Mouse (Mus musculus): ENCODE measurements at regions not wholly inside any gene's neighbourhood (a gene's known extent, or its start where the extent isn't known, plus 50 kb on each side); places are given as distances from the start of the nearest gene placed in this dataset.

- Histone ChIP-seq H3K27me3 (replicated peaks; ENCODE audit: control insufficient read depth, insufficient read depth, low read length) (no peaks in the 10 kb centered on the region), H3K9me3 (replicated peaks; ENCODE audit: control insufficient read depth, low read length) (no peaks in the 10 kb centered on the region), H3K4me3 (ENCODE audit: low read depth, low read length) (no peak overlapping the region), H3K36me3 (ENCODE audit: control insufficient read depth, insufficient read depth, low read length) (no peaks in the 10 kb centered on the region), H3K4me2 (ENCODE audit: low read length) (no peak overlapping the region), H3K4me1 (ENCODE audit: control insufficient read depth, insufficient read depth, low read length) (no peaks in the 10 kb centered on the region), H3K9ac (ENCODE audit: low read length) (no peak overlapping the region), H3K27ac (ENCODE audit: low read depth, low read length) (no peak overlapping the region)
- 77% methylated on average over 4 of the region's 4 CpGs for WGBS
- DNase-seq (ENCODE audit: low spot score) (no peak), ATAC-seq (no peak)
Observed at GRCm38 (mm10) chr2:166333818-166334217, 178.4 kb upstream of the Sulf2 start.

- no peaks in the 10 kb centered on the region for H3K4me1 ChIP-seq (ENCODE audit: control insufficient read depth, insufficient read depth, low read length)
- H3K36me3 ChIP-seq (ENCODE audit: control insufficient read depth, insufficient read depth, low read length), result no peaks in the 10 kb centered on the region
- H3K27me3 ChIP-seq (replicated peaks; ENCODE audit: control insufficient read depth, insufficient read depth, low read length), result no peaks in the 10 kb centered on the region
- H3K9me3 ChIP-seq (replicated peaks; ENCODE audit: control insufficient read depth, low read length), result no peaks in the 10 kb centered on the region
- no peak for ATAC-seq
- WGBS, result 81% methylated on average over 13 of the region's 13 CpGs
- no peak overlapping the region for H3K27ac ChIP-seq (ENCODE audit: low read depth, low read length)
- no peak overlapping the region for H3K9ac ChIP-seq (ENCODE audit: low read length)
- no peak for DNase-seq (ENCODE audit: low spot score)
- H3K4me2 ChIP-seq (ENCODE audit: low read length), result no peak overlapping the region
- H3K4me3 ChIP-seq (ENCODE audit: low read depth, low read length), result no peak overlapping the region
Observed at GRCm38 (mm10) chr2:166332748-166333417, 177.4 kb upstream of the Sulf2 start.

- Histone ChIP-seq H3K9ac (ENCODE audit: low read length) (no peak overlapping the region), H3K9me3 (replicated peaks; ENCODE audit: control insufficient read depth, low read length) (no peaks in the 10 kb centered on the region), H3K4me2 (ENCODE audit: low read length) (no peak overlapping the region), H3K4me1 (ENCODE audit: control insufficient read depth, insufficient read depth, low read length) (no peaks in the 10 kb centered on the region), H3K27me3 (replicated peaks; ENCODE audit: control insufficient read depth, insufficient read depth, low read length) (no peaks in the 10 kb centered on the region), H3K4me3 (ENCODE audit: low read depth, low read length) (no peak overlapping the region), H3K27ac (ENCODE audit: low read depth, low read length) (no peak overlapping the region), H3K36me3 (ENCODE audit: control insufficient read depth, insufficient read depth, low read length) (no peaks in the 10 kb centered on the region)
- no peak for DNase-seq (ENCODE audit: low spot score)
- 93% methylated on average over 4 of the region's 4 CpGs for WGBS
- ATAC-seq, result no peak
Observed at GRCm38 (mm10) chr2:166331192-166331591, 175.7 kb upstream of the Sulf2 start.

GRCm38 (mm10) chr2:166330364-166330763, 174.9 kb upstream of the Sulf2 start:
- no peak for DNase-seq (ENCODE audit: low spot score)
- Histone ChIP-seq H3K9me3 (replicated peaks; ENCODE audit: control insufficient read depth, low read length) (no peaks in the 10 kb centered on the region), H3K27me3 (replicated peaks; ENCODE audit: control insufficient read depth, insufficient read depth, low read length) (no peaks in the 10 kb centered on the region), H3K36me3 (ENCODE audit: control insufficient read depth, insufficient read depth, low read length) (no peaks in the 10 kb centered on the region), H3K9ac (ENCODE audit: low read length) (no peak overlapping the region), H3K27ac (ENCODE audit: low read depth, low read length) (no peak overlapping the region), H3K4me2 (ENCODE audit: low read length) (no peak overlapping the region), H3K4me1 (ENCODE audit: control insufficient read depth, insufficient read depth, low read length) (no peaks in the 10 kb centered on the region), H3K4me3 (ENCODE audit: low read depth, low read length) (no peak overlapping the region)
- no peak for ATAC-seq
- WGBS, result 80% methylated on average over 6 of the region's 6 CpGs

- no peaks in the 10 kb centered on the region for H3K36me3 ChIP-seq (ENCODE audit: control insufficient read depth, insufficient read depth, low read length)
- H3K4me1 ChIP-seq (ENCODE audit: control insufficient read depth, insufficient read depth, low read length), result no peaks in the 10 kb centered on the region
- no peaks in the 10 kb centered on the region for H3K27me3 ChIP-seq (replicated peaks; ENCODE audit: control insufficient read depth, insufficient read depth, low read length)
- H3K4me2 ChIP-seq (ENCODE audit: low read length), result no peak overlapping the region
- 88% methylated on average over 14 of the region's 14 CpGs for WGBS
- no peak overlapping the region for H3K9ac ChIP-seq (ENCODE audit: low read length)
- DNase-seq (ENCODE audit: low spot score), result no peak
- H3K9me3 ChIP-seq (replicated peaks; ENCODE audit: control insufficient read depth, low read length), result no peaks in the 10 kb centered on the region
- ATAC-seq, result no peak
- no peak overlapping the region for H3K4me3 ChIP-seq (ENCODE audit: low read depth, low read length)
- H3K27ac ChIP-seq (ENCODE audit: low read depth, low read length), result no peak overlapping the region
Observed at GRCm38 (mm10) chr2:166329556-166330340, 174.3 kb upstream of the Sulf2 start.

GRCm38 (mm10) chr2:166326932-166327331, 171.5 kb upstream of the Sulf2 start:
- Histone ChIP-seq H3K27me3 (replicated peaks; ENCODE audit: control insufficient read depth, insufficient read depth, low read length) (no peaks in the 10 kb centered on the region), H3K4me1 (ENCODE audit: control insufficient read depth, insufficient read depth, low read length) (peaks cover 5% of the 10 kb centered on the region; the same call in 1 of the 2 replicates), H3K4me3 (ENCODE audit: low read depth, low read length) (no peak overlapping the region), H3K36me3 (ENCODE audit: control insufficient read depth, insufficient read depth, low read length) (no peaks in the 10 kb centered on the region), H3K4me2 (ENCODE audit: low read length) (no peak overlapping the region), H3K9me3 (replicated peaks; ENCODE audit: control insufficient read depth, low read length) (no peaks in the 10 kb centered on the region), H3K9ac (ENCODE audit: low read length) (no peak overlapping the region), H3K27ac (ENCODE audit: low read depth, low read length) (no peak overlapping the region)
- DNase-seq (ENCODE audit: low spot score), result no peak
- no peak for ATAC-seq
- WGBS, result 75% methylated on average over 5 of the region's 5 CpGs

- Histone ChIP-seq H3K36me3 (ENCODE audit: control insufficient read depth, insufficient read depth, low read length) (no peaks in the 10 kb centered on the region), H3K9me3 (replicated peaks; ENCODE audit: control insufficient read depth, low read length) (no peaks in the 10 kb centered on the region), H3K4me2 (ENCODE audit: low read length) (no peak overlapping the region), H3K4me1 (ENCODE audit: control insufficient read depth, insufficient read depth, low read length) (peaks cover 5% of the 10 kb centered on the region; the same call in 1 of the 2 replicates), H3K27me3 (replicated peaks; ENCODE audit: control insufficient read depth, insufficient read depth, low read length) (no peaks in the 10 kb centered on the region), H3K9ac (ENCODE audit: low read length) (no peak overlapping the region), H3K4me3 (ENCODE audit: low read depth, low read length) (no peak overlapping the region), H3K27ac (ENCODE audit: low read depth, low read length) (no peak overlapping the region)
- no peak for ATAC-seq
- WGBS, result 73% methylated on average over 3 of the region's 3 CpGs
- no peak for DNase-seq (ENCODE audit: low spot score)
Observed at GRCm38 (mm10) chr2:166324954-166325353, 169.5 kb upstream of the Sulf2 start.

GRCm38 (mm10) chr2:166324439-166324838, 169.0 kb upstream of the Sulf2 start:
- Histone ChIP-seq H3K4me2 (ENCODE audit: low read length) (no peak overlapping the region), H3K27ac (ENCODE audit: low read depth, low read length) (no peak overlapping the region), H3K27me3 (replicated peaks; ENCODE audit: control insufficient read depth, insufficient read depth, low read length) (no peaks in the 10 kb centered on the region), H3K9me3 (replicated peaks; ENCODE audit: control insufficient read depth, low read length) (no peaks in the 10 kb centered on the region), H3K4me3 (ENCODE audit: low read depth, low read length) (no peak overlapping the region), H3K9ac (ENCODE audit: low read length) (no peak overlapping the region), H3K36me3 (ENCODE audit: control insufficient read depth, insufficient read depth, low read length) (no peaks in the 10 kb centered on the region), H3K4me1 (ENCODE audit: control insufficient read depth, insufficient read depth, low read length) (peaks cover 5% of the 10 kb centered on the region; the same call in 1 of the 2 replicates)
- 19% methylated on average over 10 of the region's 10 CpGs for WGBS
- DNase-seq (ENCODE audit: low spot score) (peak; percentile 78), ATAC-seq (peak; percentile 26; the same call in 1 of the 2 replicates)

- H3K9me3 ChIP-seq (replicated peaks; ENCODE audit: control insufficient read depth, low read length), result no peaks in the 10 kb centered on the region
- H3K4me1 ChIP-seq (ENCODE audit: control insufficient read depth, insufficient read depth, low read length), result peaks cover 5% of the 10 kb centered on the region; the same call in 1 of the 2 replicates
- WGBS, result 78% methylated on average over 6 of the region's 6 CpGs
- ATAC-seq (no peak), DNase-seq (ENCODE audit: low spot score) (no peak)
- no peak overlapping the region for H3K27ac ChIP-seq (ENCODE audit: low read depth, low read length)
- H3K9ac ChIP-seq (ENCODE audit: low read length), result no peak overlapping the region
- no peaks in the 10 kb centered on the region for H3K27me3 ChIP-seq (replicated peaks; ENCODE audit: control insufficient read depth, insufficient read depth, low read length)
- H3K4me2 ChIP-seq (ENCODE audit: low read length), result no peak overlapping the region
- no peaks in the 10 kb centered on the region for H3K36me3 ChIP-seq (ENCODE audit: control insufficient read depth, insufficient read depth, low read length)
- H3K4me3 ChIP-seq (ENCODE audit: low read depth, low read length), result no peak overlapping the region
Observed at GRCm38 (mm10) chr2:166322668-166323043, 167.2 kb upstream of the Sulf2 start.

All from forebrain, embryonic 14.5 days (tissue).